Mouse (Mus musculus) embryo, embryonic 11.5 days (tissue): ENCODE data around the gene Pacsin3.
"Not testable (repeated sequence)": the region's sequence is repeated elsewhere in the genome, so short reads cannot be mapped to it uniquely, and the experiment has no call there.

Experiments used
- DNase-seq: peaks from one replicate; pipeline ENCODE4 v3.0.0-alpha.2; 2012; ENCODE audit warnings: low read depth, low spot score

Gene Pacsin3

DNA sequence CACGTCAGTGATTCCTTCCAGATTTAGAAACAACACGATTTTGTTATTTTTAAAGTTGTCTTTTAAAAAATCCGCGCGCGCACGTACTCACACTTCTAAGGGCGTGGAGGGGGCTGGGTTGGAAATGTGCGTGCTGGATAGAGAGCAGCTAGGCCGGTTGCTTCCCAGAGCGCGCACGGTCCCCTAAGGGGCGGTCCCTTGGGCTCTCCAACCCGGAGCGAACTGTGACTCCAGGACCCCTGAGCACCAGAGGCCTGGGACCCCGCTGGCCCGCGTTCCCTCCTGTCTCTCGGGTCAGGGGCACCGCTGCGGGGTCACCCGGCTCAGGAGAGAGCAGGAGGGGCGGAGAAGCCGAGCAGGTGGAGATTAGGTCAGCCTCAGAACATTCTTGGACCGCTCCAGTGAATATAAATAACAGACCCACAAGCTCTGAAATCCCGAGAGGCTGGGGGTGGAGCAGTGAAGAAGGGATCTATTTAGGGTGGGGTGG, at the start of gene Pacsin3:
Gene Pacsin3 (plus strand): TSS at position 294 of the 490 bp plus-strand sequence.
- no peak for DNase-seq

DNA sequence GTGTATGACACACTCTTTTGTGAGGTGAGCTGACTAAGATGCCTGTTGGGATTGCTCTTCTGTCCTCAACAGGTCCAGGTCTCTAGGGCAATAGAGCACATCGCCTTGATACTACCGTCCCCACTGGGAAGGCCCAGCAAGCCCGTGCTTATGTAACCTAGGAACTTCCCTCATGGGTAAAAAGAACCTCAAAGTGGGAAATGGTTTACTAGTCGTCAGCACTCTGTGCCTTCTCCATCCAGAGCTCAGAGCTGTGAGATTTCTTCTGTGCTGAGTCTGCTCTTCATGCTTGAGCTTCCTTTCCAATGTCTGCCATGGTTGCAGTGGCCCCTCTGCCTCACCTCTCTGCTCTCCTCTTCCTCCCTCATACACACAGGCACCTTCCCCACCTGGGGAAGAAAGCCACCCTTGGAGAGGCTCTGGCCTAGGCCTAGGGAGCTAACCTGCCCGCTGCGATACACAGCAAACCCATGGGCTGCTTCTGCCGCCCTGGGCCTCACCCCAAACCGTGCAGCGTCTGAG, 49.4 kb upstream of the Pacsin3 start:
- DNase-seq: no peak

DNA sequence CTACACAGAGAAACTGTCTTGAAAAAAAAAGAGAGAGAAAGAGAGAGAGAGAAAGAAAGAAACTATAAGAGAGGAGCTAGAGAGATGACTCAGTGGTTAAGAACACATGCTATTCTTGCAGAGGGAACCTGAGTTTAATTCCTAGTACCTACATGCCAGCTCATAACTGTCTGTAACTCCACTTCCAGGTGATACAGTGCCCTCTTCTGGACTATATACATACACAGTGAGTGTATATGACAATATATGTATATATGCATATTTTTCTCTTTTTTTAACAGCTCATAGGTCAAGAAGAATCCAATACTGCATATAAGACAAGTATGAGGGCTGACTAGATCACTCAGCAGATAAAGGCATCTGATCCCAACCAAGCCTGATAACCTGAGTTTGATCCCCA, 42.4 kb upstream of the Pacsin3 start:
- DNase-seq: no peak

DNA sequence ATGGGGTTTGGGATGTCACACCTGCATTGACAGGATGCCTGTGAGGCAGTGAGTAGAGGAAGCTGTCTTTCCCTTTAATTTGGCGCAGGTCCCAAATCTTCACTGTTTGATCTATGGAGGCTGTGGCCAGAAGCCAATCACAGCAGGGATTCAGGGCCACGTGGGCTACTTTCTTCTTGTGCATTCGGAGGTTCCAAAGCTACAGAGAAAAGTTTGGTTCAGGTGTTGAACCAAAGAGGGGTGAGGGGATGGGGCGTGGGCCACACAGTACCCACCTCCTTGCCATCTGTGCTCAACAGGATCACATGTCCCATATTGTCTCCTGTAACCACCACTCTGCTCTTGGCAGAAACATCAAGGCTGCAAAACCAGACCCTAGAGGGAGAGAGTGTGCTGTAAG, 38.7 kb upstream of the Pacsin3 start:
- DNase-seq: no peak

DNA sequence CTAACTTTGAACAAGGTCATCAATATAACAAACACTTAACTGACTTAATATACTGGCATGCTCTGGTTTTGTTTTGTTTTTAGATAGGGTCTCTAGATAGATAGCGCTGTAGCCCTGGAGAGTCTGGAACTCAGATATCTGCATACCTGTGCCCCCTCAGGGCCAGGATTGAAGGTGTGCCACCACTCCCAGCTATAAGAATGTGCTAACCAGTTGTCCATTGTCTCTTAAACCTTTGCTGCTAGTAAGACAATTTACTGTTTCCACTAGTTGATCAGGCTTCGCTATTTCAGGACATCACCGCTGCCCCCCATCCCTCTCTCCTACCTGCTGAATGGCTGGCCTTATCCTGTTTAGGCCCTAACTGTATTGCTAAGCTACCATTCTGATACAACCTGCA, 35.3 kb upstream of the Pacsin3 start:
- no peak for DNase-seq

DNA sequence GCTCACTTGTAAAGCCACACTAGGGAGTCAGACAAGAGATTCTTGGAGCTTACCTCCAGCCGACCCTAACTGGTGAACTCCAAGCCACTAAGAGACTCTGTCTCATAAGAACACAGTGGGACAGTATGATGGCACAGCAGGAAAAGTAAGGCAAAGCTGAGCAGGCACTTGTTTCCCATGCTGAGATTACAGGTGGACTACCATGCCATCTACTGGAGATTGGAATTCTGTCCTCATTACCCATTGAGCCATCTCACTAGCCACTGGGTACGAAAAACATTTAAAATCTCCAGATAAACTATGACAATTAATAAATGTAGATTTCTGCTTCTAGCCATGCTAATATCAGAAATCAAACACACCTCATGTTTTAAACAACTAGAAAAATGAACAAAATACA, 32.1 kb upstream of the Pacsin3 start:
- DNase-seq: no peak

DNA sequence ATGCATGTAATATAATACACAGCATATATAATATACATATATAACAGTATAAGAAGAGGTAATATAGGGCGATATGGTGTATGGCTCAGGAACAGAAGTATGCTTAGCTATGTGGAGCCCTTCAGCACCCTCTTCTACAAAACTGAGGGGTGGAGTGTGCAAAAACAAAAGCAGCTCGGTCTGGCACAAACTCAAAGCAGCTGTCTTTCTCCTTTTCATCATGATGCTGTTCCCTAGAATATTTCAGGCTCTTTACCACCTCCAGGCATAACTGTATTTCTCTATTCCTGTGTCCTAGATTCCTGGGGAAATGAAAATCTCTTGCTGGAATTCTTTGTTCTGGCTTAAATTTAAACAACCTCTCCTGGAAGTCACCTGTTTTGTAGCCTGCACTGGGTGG, 26.0 kb upstream of the Pacsin3 start:
- DNase-seq: no peak

DNA sequence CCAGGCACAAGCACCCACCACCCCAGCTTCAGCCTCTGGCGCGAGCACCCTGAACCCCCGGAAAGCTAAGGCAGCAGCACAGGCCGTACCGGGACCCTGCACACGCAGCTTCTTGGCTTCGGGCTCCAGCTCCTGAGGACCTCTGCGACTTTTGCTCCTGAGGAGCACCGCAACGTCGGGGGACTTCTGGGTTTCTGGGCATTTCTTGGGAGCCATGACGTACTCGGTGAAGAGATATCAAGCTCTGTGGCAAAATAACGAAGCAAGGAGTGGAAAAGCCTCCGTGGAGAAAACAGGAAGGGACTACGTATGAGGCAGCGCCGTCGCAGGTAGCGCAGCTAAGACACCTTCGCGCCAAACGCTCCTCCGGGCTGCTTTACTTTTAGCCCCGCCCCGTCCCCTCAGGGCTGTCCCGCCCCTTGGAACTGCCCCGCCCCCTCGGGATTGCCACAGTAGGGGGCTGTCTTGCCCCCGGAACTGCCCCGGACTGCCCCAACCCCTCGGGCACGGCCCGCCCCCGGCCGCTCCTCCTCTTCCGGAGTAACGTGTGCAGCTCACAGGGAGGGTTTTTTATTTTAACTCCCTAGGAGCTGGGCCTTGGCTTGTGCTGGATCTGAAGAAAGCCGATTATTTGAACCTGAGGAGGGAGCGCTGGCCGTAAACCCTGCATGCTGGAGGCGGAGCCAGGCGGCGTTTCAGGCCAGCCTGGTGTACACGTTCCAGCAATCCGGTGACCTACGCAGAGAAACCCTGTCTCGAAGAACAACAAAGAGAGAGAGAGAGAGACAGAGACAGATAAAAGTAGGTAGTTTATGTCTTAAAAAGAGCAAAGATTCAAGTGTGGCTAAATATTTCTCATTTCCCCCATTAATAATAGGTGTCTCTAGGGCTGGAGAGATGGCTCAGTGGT, 18.9 kb upstream of the Pacsin3 start, which contains the start of gene Ddb2:
Gene Ddb2 (minus strand): TSS at position 382 of the 910 bp plus-strand sequence.
- DNase-seq: peak; percentile 90

DNA sequence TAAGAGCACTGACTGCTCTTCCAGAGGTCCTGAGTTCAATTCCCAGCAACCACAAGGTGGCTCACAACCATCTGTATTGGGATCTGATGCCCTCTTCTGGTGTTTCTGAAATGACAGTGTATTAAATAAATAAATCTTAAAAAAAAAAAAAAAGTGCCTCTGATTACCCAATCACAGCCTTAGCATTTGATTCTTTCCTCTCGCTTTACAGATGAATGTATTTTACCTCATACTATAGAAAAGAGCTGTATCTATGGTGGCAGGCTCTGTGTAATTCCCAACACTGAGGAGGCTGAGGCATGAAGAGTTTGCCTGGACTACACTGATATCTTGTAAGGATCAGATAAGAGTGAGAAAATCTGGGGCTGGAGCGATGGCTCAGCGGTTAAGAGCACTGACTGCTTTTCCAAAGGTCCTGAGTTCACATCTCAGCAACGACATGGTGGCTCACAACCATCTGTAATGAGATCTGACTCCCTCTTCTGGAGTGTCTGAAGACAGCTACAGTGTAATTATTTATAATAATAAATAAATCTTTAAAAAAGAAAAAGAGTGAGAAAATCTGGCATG, 18.2 kb upstream of the Pacsin3 start:
- not testable (repeated sequence) for DNase-seq

DNA sequence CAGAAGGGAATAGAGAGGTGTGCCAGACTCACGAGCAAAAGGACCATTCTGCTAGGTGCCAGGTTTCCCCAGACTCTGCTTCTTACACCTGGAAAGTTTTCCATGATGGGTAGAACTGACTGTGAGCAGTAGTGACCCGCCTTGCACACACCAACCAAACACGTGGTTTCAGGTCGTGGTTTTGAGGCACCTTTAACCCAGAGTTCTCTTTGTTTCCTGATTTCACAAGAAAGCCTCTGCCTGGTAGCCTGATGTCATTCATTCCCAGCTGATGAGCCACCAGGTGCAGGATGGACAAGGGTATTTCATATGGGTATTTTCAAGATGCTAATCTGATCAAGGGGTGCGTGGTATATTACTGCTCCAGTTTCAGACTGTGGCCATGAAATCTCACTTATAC, 13.2 kb upstream of the Pacsin3 start:
- DNase-seq: no peak

DNA sequence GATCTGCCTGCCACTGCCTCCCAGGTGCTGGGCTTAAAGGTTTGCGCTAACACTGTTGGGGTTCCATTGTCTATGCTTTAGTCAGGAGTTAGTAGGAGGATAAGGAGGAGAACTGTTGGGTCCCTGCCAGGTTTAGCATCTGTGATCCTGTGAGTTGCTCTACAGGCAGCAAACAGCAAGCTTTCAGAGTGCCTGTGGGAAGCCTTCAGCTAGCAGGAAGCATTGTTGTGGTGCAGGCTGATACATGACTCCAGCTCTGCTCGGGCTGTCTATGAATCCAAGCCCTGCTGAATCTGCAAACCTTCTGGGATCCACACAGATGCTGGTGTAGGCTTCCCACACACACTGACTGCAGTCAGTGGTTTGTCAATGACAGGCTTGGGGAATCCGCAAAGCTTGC, 12.3 kb upstream of the Pacsin3 start:
- no peak for DNase-seq

DNA sequence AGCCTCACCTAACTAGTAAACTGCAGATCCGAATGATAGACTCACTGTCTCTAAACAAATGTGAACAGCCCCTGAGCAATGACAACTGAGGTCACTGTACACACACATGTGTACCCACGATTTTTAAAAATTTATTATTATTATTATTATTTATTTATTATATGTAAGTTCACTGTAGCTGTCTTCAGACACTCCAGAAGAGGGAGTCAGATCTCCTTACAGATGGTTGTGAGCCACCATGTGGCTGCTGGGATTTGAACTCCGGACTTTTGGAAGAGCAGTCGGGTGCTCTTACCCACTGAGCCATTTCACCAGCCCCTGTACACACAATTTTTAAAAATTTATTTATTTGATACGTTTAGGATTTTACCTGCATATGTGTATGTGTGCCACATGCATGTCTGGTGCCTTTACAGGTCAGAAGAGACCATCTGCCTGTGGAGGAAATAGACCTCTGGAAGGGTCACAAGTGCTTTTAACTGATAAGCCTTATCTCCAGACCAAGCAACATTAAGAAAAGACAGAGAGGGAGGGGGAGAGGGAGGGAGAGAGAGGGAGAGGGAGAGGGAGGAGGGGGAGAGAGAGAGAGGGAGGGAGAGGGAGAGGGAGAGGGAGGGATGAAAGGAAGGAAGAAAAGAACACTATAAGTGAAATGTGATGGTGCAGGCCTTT, 11.1 kb upstream of the Pacsin3 start:
- no peak for DNase-seq

DNA sequence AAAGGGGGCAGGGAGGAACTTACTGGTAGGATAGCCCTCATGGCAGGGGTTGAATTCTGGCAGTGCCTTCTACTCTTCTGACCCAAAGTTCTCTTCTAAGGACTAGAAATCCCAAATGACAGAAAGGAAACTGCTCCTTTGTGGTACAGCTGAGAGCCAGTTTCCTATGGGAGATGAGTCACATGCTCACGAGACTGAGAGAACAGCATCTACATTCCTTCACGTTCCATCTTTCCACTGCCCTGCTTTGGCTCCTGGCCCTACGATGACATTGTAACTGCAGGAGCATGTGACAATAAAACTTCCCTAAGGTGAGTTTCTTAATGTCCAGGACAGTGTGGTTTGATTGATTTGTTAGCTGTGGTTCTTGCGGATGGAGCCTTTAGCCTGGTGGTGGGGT, 7.4 kb upstream of the Pacsin3 start:
- DNase-seq: no peak

DNA sequence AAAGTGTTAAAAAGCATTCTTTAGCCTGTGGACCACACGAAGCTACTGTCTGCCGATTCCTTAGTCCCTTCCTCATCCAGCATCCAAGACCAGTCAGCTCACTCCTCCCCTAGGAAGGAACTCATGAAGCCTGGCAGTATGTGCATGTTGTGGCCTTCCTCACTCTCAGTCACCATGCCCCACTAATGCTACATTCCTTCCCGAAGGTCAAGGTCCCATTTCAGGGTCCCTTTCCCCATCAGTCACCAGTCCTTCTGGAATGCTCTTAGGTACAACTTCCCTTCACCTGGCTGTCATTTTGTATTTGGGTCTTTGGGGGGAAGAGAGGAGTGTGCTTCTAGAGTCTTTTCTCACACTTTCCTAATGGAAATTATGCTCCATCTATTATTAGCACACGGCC, 3.8 kb upstream of the Pacsin3 start:
- no peak for DNase-seq

DNA sequence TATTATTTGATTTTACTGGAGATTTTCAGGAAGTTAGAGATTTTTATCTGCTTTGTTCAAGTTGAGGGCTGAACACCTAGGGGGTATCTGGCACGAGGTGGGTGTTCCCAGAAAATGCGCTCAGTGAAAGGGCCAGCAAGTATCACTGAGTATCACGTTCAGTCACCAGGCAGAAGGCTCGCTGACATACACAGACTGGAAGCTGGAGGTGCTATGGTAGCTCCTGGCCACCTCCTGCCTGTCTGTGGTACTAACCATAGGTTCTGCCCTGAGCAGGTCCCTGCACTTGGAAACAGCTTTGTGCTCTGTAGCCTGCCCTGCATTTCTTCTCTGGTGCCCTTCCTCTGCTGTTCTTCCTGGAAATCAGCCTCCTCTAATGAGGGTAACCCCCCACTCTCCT, 3.2 kb upstream of the Pacsin3 start:
- DNase-seq: no peak

DNA sequence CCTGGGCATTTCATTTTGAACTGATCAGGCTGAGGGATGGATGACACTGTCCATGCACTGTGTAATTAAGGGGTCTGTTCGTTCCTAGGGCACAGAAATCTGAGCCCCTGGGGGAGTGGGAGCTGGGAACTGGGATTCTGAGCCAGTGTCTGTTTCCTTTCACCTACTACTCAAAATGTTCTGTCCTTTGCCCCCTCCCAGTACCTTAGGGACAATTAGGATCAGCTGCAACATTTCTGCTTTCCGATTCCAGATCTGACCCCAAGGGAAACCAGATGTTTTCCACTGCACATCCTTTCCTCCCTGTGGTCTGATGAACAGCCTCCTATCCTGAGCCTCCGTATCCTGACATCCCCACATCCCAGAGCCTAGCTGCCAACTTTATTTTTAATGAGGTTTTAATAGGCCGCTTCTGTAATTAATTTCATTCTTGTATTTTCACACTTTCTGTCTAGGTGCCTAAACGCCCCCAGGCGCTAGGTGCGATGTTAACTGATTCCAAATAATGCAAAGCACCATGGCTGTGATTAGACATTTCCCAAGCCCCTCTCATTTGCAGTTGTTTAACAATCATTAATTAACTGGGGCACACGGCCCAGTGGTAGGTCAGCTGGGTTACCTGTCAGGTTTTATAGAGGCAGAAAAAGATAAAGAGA, 901 bp upstream of the Pacsin3 start:
- no peak for DNase-seq

DNA sequence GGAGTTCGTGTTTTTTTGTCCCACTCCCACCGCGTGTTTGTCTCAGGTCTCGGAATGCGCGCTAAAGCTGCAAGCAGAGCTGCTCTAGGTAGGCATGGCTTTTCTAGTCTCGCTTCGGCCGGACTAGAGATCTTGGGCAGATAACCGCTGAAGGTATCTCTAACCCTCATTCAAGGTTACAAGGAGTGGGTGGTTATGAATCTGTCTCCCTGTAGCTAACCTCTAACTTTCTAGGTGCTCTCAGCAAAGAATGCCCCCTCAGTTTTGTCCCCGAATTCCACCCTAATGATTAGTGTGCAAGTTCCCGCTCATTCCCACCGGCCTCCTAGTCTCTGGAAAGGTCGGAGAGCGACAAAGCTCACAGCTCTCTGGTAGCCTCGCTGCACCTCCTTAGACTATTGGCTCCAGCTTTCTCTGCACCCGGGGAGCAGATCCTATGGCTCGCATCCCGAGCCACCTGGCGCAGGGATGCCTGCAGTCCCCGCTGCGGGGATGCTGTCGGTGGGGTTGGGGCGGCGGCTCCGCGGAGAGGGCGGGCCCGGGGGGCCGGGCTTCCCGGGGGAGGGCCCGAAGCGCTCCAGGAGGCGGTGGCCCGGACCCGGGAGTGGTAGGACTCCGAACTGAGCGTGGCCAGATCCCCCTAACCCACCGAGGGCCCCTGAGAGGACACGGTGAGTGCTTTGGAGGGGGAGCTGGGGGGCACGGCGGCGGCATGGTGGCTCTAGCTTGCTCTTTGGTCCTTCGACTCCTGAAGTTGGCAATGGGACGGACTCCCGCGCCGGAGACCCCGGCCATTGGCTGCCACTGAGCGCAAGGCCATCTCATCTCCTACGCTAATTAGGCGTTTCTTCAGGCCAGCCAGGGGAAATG, 737 bp downstream of the Pacsin3 start:
- DNase-seq: no peak

DNA sequence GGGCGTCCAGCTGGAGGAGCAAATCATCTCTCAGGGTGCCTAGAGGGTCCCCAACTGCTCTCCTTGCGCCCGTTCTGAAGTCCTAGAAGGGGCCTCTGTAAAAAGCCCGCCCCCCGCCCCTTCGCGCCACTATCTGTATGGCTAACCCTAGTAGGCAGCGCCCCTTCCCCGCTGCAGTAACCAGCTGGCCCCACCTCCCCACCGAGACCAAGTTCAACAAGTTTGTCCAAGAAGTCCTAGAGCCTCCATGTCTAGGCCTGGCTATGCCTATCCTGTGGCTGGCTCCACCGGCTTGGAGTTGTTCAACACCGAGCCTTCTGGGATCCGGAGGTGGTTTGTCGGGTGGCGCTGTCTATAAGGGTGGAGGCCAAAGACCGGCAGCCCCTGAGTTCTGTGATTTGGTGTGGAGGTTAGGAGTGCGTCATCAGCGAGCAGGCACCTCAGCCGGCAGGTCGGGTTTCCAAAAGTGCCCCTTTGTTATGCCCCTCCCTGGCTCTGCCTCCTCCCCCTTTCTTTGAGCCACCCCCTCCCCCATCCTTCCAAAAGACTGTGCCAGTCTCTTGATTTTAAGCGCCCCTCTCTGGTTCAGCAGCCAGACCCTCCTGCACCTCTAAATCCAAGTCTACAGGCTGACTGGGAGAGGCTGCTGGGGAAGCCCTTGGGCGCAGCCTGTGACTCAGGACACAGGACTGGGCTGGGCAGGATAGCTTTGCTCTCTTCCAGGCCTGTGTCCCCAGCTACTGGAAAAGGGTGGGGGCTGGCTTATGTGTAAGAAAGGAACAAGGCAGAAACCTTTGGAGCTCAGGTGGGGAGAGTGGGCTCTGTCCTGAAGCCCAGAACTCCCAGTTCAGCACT, 1.6 kb downstream of the Pacsin3 start:
- DNase-seq: peak; percentile 52

DNA sequence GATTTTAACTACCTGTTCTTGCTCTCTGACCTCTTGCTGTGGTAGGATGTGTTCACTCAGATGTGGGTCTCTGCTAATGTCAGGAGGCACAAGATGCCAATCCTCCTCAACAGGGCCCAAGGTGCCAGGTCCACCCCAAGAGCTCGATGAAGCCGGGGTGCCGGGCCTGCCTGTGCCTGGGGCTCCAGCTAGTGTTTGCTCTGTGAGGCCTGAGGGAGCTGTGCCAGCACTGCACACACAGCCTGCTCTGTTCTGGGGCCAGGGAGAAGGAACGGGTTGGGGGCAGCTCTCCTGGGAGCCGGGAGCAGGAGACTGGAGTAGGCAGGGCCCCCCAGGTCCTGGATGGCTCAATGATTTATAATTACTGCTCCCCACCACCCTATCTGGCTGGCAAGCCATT, 2.3 kb downstream of the Pacsin3 start:
- no peak for DNase-seq

DNA sequence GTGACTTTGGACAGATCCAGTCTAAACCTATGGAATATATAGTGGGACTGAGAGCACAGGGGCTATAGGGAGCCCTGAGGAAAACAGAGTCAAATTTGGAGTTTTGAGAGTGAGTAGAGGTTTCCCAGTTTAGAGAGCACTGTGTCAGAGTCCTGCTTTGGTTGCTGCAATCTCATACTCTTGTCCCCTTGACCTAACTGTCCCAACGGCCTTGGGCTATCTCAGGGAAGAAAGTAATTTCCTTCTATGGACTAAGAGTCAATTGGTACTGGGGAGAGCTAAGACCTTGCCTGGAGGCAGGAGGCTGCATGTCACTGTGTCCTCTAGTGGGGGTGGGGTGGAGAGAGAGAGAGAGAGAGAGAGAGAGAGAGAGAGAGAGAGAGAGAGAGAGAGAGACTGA, 3.1 kb downstream of the Pacsin3 start:
- DNase-seq: no peak
